Mouse (Mus musculus) testis, adult 2 months (tissue): ENCODE results near the gene Arhgap9.

Experiments used
- CTCF ChIP-seq: fragments of 200-500 bp; IDR thresholded peaks from 2 replicates; pipeline ENCODE4 v1.5.1; 2012; ENCODE audit warnings: low read depth, mild to moderate bottlenecking, inconsistent platforms, low read length, moderate library complexity; ENCODE audit not compliant: control insufficient read depth, insufficient read depth, insufficient replicate concordance
- POLR2A ChIP-seq: fragments of 200-500 bp; IDR thresholded peaks from 2 replicates; pipeline ENCODE4 v1.6.1; 2012; ENCODE audit warnings: low read depth, mild to moderate bottlenecking, inconsistent platforms, low read length, moderate library complexity; ENCODE audit not compliant: control insufficient read depth

- TF ChIP-seq POLR2A (no peak), CTCF (no peak)
Measured at GRCm38 (mm10) chr10:127293590-127294113, 28.1 kb upstream of the Arhgap9 start.
